Mouse (Mus musculus) spleen, adult 2 months (tissue): Measurements from ENCODE around the gene Armc12.

Source experiments
- CTCF ChIP-seq: fragments of 200-500 bp; IDR thresholded peaks from 2 replicates; pipeline ENCODE4 v1.5.1; 2011; ENCODE audit warnings: mild to moderate bottlenecking, inconsistent platforms; ENCODE audit not compliant: insufficient read depth, insufficient read length, insufficient replicate concordance; ENCODE audit errors: extremely low read depth
- POLR2A ChIP-seq: fragments of 200-500 bp; IDR thresholded peaks from 2 replicates; pipeline ENCODE4 v1.6.1; 2011; ENCODE audit warnings: low read depth, low read length, inconsistent platforms

- TF ChIP-seq CTCF (no peak), POLR2A (no peak)
Observed at GRCm38 (mm10) chr17:28527184-28528042, 3.2 kb upstream of the Armc12 start.
